Mouse (Mus musculus): ENCODE data around the gene Mrpl19. TPM values are rescaled to one million over a fixed set of nuclear protein-coding genes. Genes with fewer than 3 reads are reported as not detected.

The Mrpl19 gene
- polyA plus RNA-seq, 1 experiment, result 16.6 TPM

- Histone ChIP-seq H3K4me3 (ENCODE audit: insufficient read depth, low read length) (no peak overlapping the region), H3K4me1 (ENCODE audit: control insufficient read depth, insufficient read depth, low read length) (no peaks in the 10 kb centered on the region), H3K27ac (ENCODE audit: insufficient read depth, low read length) (no peak overlapping the region)
- TF ChIP-seq CTCF (IDR thresholded peaks at IDR 0.05; ENCODE audit: extremely low read depth, insufficient read depth, low read length), result 0 out of 2 replicates have a peak, but pooled peaks have one; percentile 29
- no peak for TF ChIP-seq POLR2A (IDR thresholded peaks at IDR 0.05; ENCODE audit: extremely low read depth, insufficient read depth, low read length)
Measured at GRCm38 (mm10) chr6:81910302-81910855, 55.4 kb downstream of the Mrpl19 start.

Other genes with a start within 250 kb of the Mrpl19 start
- 11.4 and 12.2 TPM in 2 replicates for gene Gcfc2, start 42.3 kb downstream of the Mrpl19 start, polyA plus RNA-seq (2012; rRNA removed)
- 17.1 and 17.3 TPM in 2 replicates for gene Eva1a, start 75.1 kb upstream of the Mrpl19 start, polyA plus RNA-seq (2012; rRNA removed)

All from cortical plate, adult 2 months (tissue).